Mouse (Mus musculus) kidney, postnatal 36 days (tissue): ENCODE results near the gene Mphosph10.

Source experiments
- DNase-seq, 2 experiments: peaks; one replicate each; pipeline ENCODE4 v3.0.0; 2021 to 2022; ENCODE audit warnings: mixed read lengths in 2 of 2

Gene Mphosph10

DNA sequence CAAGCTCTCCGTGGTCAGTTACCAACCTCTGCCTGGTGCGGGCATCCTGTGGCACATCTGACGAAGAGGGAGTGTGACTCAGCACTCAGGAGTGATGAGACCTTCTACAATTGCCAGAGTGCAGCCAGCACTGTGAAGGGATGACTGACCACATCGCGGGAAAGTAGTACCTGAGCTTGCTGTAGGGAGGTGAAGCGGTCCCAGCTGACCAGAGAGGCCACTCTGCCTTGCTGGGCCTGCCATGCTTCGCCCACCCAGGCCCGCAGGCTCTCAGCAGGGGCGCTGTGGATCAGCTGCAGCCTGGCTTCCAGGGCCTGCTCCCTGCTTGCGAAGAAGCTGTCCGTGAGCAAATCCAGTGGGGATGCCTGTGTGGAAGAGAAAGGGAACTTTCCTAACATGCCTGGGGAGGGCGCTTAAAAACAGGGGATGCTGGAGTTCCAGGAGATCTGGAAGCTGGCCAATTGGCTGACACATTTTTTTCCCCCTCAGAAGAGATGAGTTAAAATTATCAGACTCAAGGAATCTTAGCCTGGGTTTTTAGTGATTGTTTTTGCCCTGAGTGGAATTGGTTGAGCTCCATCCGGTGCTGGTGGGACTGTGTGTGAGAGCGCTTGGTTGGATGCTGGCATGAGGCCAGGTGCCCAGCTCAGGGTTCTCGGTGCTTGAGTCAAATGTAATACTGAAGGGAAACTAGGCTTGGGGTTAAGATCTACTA is 42.8 kb downstream of the Mphosph10 start:
- DNase-seq: peak in 1 of 2 experiments; percentile 39

DNA sequence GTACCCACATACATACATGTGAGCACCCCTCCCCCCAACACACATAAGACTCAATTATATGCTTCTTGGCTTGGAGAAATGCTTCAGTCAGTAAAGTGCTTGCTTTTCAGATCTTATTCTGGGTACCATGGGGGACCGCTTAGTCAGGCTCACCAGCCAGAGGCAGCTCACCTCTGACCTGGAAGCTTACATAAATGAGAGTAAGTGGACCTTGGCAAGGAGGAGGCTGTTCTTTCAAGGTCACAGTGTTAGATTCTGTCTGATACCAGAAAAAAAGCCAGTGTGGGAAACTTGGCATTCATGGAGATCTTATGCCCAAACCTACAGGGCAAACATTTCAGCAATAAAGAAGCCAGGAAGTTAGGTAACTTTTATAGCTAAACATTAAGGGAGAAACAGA is 44.3 kb downstream of the Mphosph10 start:
- peak; percentile 25 to 53 for DNase-seq

DNA sequence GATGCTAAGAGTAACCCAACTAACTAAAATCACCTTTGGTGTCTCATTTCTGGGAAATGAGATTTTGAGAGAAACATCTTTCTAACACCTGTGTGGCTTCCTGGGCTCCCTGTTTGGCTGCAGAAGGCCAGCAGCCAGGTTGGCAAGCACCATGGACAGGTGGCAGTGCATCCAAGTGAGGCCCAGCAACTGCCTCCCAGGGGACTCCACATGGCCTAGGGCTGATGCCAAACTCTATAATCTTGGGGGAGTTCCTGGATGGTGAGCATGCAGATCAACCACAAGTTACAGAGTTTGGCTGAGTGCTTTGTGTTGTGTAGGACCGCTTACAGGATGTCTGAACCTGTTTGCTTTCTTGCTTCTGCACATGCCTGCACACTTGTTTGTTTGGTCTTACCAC is 59.4 kb downstream of the Mphosph10 start:
- no peak for DNase-seq

DNA sequence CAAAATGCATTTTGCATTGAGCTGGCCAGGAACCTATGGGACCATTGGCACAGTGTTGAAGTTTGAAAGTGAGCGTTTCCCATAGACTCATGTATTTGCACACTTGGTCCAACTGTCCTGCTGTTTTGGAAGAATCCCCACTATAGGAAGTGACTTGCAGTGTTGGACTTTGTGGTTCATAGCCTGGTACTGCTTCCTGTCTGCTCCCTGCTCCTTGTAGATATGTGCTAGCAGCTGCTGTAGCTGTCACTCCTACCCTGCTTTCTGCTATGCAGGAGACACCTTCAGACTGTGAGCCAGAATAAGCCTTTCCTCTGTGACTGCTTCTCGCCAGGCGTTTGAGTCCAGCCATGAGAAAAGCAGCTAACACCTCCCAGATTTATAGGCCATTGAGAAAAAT is 60.8 kb downstream of the Mphosph10 start:
- DNase-seq: no peak

DNA sequence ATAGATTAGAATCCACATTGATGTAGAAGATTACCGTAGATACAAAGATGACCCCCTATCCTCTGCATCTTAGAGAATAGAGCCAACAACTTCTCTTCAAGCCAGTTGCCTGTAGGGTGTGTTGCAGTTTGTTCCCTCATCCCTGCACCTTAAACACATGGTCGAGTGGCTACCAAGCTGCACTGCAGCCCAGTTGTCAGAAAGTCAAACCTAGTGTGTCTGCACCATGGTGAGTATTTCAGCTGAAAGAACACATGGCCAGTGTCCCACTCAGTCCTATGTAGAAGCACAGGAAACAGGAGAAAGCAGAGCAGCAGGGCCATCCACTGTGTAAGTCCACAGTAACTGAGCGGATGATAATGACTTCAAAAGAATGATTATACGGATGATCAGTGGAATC is 64.6 kb downstream of the Mphosph10 start:
- no peak for DNase-seq

DNA sequence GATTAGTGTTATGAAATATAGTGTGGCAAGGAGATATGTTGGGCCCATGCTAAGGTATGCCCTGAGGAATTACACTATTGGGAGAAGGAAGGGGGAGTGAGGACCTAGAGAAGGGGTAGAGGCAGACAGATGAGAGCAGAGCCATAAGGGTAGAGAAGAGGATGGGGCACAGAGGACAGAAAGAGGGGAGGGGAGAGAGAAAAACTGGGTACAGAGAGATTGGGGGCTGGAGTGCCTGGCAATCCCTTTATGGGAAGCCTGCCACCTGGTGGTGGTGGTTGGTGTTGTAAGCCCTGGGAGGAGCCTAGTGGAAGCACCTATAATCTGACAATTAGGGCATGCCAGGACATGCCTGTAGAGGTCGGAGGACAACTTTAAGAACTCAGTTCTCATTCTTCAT is 65.2 kb downstream of the Mphosph10 start:
- peak; percentile 76 to 93 for DNase-seq
